Mouse (Mus musculus) right cerebral cortex, postnatal 10 days (tissue): Measurements from ENCODE around the gene Noct.
A peak's percentile ranks its signal among the peaks of the same experiment; 100 is the strongest.
"Not testable (repeated sequence)": the region's sequence is repeated elsewhere in the genome, so short reads cannot be mapped to it uniquely, and the experiment has no call there.

Experiments
- DNase-seq, 2 experiments: peaks; one replicate each; pipeline ENCODE4 v3.0.0; 2021; ENCODE audit warnings: low spot score in 2 of 2

Gene Noct

GRCm38 (mm10) chr3:51224363-51225225 lies at the start of gene Noct:
Gene Noct, plus strand, starts transcription at chr3:51224447.
- DNase-seq = peak; percentile 94

- peak; percentile 59 to 61 for DNase-seq
Observed at GRCm38 (mm10) chr3:51178158-51178557, 46.1 kb upstream of the Noct start.

- DNase-seq = peak in 1 of 2 experiments; percentile 42
Observed at GRCm38 (mm10) chr3:51179460-51180146, 44.6 kb upstream of the Noct start.

- no peak for DNase-seq
Observed at GRCm38 (mm10) chr3:51180341-51180940, 43.8 kb upstream of the Noct start.

- no peak for DNase-seq
Observed at GRCm38 (mm10) chr3:51182455-51182854, 41.8 kb upstream of the Noct start.

- DNase-seq = not testable (repeated sequence)
Observed at GRCm38 (mm10) chr3:51183508-51183907, 40.7 kb upstream of the Noct start.

- DNase-seq = not testable (repeated sequence)
Observed at GRCm38 (mm10) chr3:51183967-51184366, 40.3 kb upstream of the Noct start.

- no peak for DNase-seq
Observed at GRCm38 (mm10) chr3:51184715-51185114, 39.5 kb upstream of the Noct start.

GRCm38 (mm10) chr3:51185406-51185805 lies 38.8 kb upstream of the Noct start:
- DNase-seq = no peak

GRCm38 (mm10) chr3:51194075-51194474 lies 30.2 kb upstream of the Noct start:
- DNase-seq = no peak

GRCm38 (mm10) chr3:51195321-51195720 lies 28.9 kb upstream of the Noct start:
- peak; percentile 79 to 86 for DNase-seq

- peak; percentile 39 to 57 for DNase-seq
Observed at GRCm38 (mm10) chr3:51195736-51196135, 28.5 kb upstream of the Noct start.

GRCm38 (mm10) chr3:51196724-51197111 lies 27.5 kb upstream of the Noct start:
- DNase-seq = no peak

- no peak for DNase-seq
Observed at GRCm38 (mm10) chr3:51197112-51197731, 27.0 kb upstream of the Noct start.

- peak in 1 of 2 experiments; percentile 31 for DNase-seq
Observed at GRCm38 (mm10) chr3:51198291-51198690, 26.0 kb upstream of the Noct start.

- no peak for DNase-seq
Observed at GRCm38 (mm10) chr3:51199130-51199529, 25.1 kb upstream of the Noct start.

GRCm38 (mm10) chr3:51200311-51200710 lies 23.9 kb upstream of the Noct start:
- DNase-seq = no peak

GRCm38 (mm10) chr3:51200894-51201293 lies 23.4 kb upstream of the Noct start:
- DNase-seq = no peak

- no peak for DNase-seq
Observed at GRCm38 (mm10) chr3:51201986-51202385, 22.3 kb upstream of the Noct start.

- DNase-seq = no peak
Observed at GRCm38 (mm10) chr3:51202491-51202987, 21.7 kb upstream of the Noct start.

GRCm38 (mm10) chr3:51203906-51204305 lies 20.3 kb upstream of the Noct start:
- no peak for DNase-seq

- no peak for DNase-seq
Observed at GRCm38 (mm10) chr3:51204441-51204840, 19.8 kb upstream of the Noct start.
